Mouse (Mus musculus) thymus, adult 18-20 months (tissue): Measurements from ENCODE around the gene Sertad3.
A peak's percentile ranks its signal among the peaks of the same experiment; 100 is the strongest.

Experiments
- DNase-seq, 2 experiments: peaks; one replicate each; pipeline ENCODE4 v3.0.0; 2022; ENCODE audit warnings: mixed read lengths in 2 of 2

The Sertad3 gene

DNA sequence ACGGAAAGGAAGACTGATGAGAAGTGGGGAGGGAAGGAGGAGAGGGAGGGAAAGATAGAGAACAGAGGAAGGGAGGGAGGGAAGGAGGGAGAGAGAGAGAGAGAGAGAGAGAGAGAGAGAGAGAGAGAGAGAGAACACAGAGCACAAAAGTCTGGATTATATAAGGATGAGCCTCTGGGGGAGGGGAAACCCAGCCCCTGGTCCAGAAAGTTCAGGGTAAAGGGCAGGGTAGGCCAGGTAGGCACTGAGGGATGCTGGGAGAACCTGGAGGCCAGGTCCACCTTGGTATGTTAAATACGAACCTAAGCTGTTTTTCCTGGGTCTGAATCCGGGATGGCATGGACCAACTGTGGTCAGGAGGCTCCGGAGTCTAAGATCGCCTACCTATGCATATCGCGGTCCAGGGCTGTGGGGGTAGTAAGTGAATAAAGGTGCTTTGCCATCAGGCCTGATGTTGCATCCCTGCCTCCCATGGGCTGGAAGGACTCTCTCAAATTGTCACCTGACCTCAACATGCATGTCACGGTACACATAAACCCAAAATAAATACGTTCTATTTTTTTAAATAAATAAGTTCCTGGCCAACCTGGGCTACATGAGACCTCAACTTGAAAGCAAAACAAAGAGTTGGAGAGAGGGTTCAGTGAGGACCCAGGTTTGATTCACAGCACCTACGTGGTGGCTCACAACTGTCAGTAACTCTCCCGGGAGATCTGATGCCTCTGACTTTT, 2.0 kb upstream of the Sertad3 start:
- no peak for DNase-seq

DNA sequence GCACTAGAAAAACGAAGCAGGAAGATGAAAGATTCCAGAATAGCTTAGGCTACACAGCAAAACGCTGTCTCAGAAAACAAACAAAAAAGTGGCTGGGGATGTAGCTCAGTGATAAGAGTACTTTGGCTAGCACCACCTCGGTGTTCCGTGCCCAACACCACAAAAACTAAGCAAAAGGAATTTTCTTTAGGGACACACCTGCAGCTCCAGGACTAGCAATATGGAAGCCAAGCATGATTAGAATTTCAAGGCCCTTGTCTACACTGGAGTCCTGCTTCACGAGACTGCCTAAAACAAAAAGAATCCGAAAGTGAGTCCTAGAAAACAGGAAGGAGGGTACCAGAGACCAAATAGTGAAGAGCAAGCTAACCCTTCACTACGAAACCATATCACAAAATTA, 972 bp upstream of the Sertad3 start:
- DNase-seq: no peak

DNA sequence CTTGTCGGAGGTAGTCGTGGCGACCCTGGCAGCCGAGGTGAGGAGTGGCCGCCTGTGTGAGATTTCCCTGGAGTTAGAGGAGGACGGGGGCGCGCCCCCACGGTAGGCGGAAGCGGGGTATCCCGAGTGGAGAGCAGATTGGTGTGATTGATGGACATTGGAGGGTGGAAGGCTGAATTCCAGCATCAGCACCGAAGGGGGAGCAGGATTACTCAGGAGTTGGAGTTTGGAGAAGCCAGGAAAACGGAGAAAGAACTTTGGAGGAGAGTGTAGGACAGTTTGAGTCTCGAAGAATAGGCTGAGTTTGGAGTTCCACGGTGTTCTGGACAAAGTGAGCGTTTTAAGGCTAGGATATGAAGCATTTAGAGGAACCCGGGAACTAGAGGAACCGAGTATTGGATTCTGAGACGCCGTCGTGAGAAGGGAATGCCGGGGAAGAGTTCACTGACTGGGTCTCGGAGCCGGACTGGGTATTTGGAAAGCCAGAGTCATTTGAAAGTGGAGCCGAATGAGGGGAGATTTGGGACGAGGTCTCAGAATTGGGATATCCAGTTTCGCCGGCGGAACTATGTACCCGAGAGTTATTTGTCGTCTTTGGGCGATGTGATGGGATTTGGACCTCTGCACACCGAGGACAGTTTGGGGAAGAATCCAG, 394 bp downstream of the Sertad3 start:
- no peak for DNase-seq

DNA sequence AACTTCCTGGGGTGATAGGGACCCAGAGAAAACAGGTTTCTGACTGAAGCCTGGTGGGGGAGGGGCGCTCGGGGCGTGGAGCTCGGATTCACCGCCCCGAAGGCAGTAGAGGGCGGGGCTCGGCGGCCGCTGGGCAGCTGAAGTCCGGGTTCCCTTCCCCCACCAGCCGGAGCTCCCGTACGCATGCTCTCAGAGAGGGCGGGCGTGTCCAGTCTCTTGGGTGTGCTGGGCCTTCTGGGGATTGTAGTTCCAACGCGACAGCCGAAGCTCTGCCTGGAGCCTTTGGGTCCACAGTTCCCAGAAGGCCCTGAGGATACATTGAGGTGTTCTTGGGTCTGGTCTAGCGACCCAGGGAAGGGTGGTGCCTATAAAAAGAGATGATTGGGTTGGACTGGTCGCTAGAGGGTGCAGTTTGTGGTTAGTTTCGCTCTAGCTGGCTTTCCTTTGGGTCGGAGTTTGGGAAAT, 954 bp downstream of the Sertad3 start:
- DNase-seq: peak; percentile 92 to 94

DNA sequence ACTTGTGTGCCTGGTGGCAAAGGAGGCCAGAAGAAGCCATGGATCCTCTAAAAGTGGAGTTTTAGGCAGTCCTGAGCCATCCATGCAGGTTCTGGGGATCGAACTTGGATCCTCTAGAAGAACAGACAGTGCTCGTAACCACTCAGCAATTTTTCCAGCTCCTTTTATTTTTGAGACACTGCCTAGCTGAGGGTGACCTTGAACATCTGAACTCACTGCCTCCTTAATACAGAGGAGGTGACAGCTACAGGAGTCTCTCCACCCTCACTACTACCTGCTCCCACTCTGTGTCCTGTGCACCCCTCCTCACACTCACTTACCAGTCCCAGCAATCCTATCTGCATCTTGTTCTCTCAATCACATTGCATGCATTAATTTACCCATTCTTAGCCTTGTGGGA, 2.0 kb downstream of the Sertad3 start:
- DNase-seq: no peak

DNA sequence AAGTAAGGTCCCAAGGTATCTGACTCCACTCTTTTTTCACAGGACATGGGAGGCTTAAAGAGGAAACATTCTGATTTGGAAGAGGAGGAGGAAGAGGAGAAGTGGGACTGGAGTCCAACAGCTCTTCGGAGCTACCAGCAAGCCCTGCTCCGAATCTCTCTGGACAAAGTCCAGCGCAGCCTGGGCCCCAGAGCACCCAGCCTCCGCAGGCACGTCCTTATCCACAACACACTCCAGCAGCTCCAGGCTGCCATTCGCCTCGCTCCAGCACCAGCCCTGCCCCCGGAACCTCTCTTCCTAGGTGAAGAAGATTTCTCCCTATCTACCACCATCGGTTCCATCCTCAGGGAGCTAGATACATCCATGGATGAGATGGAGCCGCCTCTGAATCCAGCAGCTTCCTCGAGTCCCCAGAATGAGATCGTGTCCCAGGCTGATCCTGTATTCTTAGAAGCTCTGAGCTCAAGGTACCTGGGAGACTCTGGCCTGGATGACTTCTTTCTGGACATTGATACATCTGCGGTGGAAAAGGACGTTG, 2.6 kb downstream of the Sertad3 start:
- DNase-seq: no peak

DNA sequence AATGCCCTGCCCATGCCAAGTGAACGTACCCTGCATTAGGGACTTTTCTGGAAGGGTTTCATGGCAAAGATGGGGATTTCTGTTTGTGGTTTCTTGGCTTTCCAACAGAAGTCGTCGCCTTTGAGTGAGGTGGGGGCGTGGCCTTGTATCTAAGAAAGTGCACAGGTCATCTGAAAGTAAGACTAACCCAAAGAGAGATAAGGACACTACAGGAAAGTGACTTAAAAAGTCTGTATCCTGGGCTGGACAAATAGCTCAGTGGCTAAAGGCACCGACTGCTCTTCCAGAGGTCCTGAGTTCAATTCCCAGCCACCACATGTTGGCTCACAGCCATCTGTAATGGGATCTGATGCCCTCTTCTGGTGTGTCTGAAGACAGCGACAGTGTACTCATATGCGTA, 5.0 kb downstream of the Sertad3 start:
- no peak for DNase-seq

DNA sequence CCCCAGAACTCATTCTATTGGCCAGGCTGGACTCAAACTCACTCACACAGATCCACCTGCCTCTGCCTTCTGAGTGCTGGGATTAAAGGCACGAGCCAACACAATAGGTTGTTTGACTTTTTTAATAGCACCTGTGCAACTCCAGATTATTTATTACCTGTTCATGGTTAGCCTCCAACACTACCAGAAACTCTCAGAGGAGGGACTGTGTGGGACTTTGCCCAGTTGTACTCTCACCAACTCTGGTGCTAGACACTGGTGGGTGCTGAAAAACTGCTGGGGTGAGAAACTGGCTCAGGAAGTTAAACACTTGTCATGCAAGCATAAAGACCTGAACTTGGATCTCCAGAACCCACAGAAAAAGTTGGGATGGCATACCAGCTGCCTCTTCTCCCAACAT, 6.2 kb downstream of the Sertad3 start:
- DNase-seq: no peak

DNA sequence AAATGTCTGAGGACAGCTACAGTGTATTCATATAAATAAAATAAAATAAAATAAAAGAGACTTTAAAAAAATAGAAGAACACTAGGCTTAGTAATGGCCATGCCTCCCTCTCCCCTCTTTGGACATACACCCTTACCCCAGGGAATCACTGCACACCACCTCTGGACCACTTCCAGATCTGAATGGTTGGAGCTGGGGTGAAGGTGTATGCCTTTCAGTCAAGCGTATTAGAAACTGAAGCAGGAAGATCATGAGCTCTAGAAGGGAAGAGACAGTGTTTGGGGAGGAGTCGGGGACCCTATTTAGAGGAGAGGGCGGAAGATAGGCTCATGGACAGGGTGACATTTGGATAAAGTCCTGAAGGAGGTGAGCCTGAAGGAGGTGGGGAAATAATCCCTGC, 6.9 kb downstream of the Sertad3 start:
- no peak for DNase-seq

DNA sequence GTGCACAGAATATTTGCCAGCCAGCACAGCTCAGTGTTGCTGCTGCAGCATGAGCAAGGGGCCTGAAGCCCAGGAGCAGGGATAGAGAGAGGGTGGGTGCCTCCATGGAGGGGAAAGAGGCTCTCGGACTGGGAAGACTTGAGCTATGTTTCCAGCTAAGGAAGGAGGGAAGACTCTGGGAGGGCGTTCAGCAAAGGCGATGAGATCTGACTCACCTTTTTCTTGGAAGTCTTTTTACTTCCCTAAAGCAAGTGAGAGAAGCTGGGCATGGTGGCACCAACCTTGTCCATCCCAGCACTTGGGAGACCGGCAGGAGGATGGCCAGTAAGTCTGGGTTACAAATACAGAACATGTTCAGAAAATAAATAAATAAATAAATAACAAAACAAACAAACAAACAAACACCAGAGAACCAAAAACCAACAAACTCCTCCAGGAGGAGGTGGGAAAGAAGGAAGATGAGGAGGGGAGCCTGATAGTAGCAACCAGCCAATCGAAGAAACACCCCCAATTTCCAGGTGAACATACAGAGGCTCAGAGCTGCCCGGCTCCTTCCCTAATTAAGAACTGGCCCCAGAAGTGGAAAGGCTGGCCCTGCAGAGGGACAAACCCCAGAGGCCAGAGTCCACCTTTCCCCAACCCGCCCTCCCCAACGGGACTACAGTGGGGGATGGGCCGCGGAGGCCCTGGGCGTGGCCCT, 7.5 kb downstream of the Sertad3 start:
- DNase-seq: no peak

DNA sequence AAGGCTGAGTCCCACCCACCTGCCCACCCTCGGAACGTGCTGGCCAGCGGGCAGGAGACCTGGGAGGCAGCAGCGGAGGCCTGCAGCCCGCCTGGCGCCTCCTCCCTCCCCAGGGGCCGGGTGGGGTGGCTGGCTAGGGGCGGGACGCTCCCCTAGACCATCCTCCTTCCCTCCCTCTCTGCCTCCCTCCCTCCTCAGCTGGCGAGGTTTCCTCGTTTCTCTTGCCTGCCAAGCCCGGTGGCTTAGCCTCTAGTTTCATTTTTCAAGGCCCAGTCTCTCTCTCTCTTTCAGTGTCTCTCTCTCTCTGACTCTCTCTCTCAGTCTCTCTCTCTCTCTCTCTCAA, 8.0 kb downstream of the Sertad3 start:
- peak; percentile 70 to 72 for DNase-seq

DNA sequence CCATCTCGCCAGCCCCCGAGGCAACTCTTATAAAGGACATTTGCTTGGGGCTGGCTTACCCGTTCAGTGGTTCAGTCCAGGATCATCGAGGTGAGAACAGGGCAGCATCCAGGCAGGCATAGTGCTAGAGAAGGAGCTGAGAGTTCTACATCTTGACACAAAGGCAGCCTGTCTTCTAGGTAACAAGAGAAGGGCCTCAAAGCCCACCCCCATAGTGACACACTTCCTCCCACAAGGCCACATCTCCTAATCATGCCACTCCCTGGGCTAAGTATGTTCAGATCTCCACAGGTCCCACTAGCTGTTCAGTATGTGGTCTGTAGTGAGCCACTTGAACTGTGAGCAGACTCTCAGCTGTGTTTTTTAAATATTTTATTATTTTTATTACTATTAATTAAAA, 10.3 kb downstream of the Sertad3 start:
- no peak for DNase-seq

DNA sequence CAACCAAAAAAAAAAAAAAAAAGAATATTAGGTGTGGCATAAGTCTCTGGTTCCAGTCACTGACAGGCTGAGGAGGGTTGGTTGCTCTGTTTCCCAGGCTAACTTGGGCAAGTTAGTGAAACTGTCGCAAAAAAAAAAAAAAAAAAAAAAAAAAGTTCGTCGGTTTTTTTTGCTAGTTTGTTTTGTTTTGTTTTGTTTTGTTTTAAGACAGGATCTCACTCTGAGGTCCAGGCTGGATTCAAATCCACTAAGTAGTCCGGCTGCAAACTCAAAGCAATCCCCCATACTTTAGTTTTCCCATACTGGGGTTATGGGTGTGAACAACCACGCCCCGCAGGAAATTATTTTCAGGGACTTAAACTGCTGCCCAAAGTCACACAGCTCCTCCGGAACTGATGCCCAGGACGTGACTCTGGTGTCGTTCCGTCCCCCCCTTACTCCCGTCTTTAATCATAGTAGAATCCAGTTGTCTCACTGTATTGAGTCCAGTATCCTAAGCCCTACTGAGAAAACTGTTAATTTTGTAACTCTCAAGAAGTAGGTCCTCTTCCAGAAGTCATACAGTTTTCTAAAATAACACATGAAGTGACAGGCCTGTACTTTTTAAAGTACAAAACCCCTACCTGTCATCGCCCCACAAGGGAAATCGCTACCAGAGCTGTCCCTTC, 12.7 kb downstream of the Sertad3 start:
- peak in 1 of 2 experiments; percentile 54 for DNase-seq

DNA sequence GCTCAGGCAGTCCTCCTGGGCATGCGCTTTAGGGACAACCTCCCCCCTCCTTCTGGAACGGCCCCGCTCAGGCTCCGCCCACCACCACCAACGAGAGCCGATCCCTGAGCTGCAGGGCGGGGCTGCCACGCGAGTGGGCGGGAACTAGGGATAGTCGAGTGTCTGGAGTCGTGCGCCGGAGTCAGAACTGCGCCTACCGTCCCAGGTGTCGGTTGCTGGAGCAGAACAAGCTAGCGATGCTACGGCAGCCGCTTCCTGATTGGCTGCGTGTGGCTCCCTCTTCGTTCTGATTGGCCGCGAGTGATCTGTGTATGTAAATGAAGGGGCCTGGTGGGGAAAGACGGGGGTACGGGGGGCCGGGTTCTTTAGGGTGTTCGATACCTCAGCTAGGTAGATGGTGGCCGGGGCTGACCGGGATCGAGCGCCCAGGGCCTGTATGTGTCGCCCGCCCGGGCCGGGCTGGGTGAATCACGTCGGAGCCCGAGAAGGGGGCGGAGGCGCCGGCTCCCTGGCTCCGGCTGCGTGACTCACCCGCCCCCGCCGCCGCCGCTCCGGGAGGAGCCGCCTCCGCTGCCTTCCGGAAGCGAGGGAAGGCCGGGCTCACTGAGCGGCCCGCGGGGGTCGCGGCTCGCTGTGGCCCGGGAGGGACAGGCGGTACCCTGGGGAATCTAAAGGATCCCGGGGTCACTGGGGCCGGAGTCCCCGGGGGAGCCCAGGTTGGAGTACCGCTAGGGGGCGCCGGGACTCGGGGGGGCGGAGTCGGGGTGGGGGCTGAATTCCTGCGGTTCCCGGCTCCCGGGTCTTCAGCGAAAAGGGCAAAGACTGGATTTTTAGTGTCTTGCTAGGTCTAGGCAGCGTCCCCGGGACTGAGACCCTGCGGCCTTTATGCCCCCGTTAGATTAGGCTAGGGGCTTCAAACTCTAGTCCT, 13.5 kb downstream of the Sertad3 start, which contains the start of gene Sertad1:
TSS of gene Sertad1 (plus strand) at position 141 of the 928 bp plus-strand sequence.
- DNase-seq: peak; percentile 100

DNA sequence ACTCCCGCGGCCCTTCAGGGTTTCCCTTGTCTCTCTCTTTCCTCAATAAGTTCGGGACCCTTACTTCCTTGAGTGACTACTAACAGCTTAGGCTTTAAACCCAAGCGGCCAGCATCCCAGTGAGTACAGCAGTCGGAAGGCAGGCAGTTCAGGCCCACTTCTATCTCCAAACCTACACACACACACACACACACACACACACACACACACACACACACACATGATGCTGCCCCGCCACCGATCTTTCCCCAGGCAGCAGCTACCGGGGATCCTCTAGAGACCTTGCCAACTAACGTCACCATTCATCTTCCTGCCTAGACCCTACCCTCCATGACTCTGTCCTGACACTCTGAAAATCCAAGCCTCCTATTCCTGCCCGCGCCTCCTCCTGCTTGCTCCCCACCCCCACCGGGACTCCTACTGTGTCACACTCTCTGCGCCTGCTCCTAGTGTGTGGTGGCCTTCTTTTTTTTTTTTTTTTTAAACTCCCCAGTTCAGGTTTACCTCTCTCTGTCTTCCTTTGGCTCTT, 14.2 kb downstream of the Sertad3 start:
- DNase-seq: peak in 1 of 2 experiments; percentile 44

DNA sequence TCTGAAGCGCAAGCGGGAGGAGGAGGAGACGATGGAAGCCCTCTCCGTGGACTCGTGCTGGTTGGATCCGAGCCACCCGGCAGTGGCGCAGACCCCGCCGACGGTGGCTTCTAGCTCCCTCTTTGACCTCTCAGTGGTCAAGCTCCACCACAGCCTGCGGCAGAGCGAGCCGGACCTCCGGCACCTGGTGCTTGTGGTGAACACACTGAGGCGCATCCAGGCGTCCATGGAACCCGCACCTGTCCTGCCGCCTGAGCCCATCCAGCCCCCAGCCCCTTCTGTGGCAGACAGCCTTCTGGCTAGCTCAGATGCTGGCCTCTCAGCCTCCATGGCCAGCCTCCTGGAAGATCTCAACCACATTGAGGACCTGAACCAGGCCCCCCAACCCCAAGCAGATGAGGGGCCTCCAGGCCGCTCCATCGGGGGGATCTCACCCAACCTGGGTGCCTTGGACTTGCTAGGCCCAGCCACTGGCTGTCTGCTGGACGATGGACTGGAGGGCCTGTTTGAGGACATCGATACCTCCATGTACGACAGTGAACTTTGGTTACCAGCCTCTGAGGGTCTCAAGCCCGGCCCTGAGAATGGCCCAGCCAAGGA, 15.8 kb downstream of the Sertad3 start:
- peak in 1 of 2 experiments; percentile 18 for DNase-seq

DNA sequence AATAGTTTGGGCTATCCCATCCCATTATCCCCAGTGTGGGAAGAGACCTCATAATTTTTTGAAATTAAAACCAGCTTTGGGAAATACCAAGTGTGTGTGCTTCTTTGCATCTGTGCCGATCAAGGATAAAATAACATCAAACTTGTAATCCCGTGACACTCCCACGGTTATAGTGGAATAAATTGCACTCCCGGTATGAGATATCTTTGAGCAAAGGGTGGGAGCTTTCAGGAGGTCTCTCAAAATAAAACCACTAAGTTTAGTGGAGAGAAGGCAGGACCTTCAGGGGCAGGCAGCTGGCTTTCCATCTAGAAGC, 16.6 kb downstream of the Sertad3 start:
- no peak for DNase-seq

DNA sequence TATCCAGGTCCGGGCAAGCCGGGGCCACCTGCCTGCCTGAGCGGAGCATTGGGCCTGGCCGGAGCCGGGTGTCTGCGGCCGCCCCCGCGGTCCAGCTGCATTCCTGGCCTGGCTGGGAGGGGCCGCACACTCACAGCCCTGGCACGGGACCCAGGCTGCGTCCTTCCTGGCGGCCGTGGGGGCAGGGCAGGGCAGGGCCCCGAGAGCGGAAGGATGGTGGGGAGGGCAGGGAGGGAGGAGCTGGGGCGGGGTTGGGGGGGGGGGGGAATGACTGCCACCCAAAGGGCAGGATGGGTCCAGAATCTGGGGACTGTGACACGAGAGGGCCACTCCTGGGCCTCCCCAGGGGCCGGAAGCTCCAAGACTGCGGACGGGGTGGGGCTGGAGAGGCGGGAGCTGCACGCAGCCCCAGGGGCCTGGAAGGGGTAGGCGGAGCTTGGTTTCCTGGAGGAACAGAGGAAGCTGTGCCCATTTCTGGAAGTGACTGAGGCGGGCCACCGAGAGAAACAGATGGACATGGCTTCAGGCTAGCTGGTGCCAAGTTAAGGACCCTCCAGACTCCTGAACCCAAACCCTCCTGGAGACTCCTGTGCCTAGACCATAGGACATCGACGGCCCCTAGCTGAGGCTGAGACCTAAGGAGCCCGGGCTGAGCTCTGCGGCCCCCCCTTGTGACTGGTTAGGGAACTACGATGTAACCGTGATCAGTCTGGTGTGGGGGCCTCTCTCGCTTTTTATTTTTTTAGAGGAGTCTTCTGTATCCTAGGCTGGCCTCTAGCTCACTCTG, 17.2 kb downstream of the Sertad3 start:
- DNase-seq: peak; percentile 72 to 82

DNA sequence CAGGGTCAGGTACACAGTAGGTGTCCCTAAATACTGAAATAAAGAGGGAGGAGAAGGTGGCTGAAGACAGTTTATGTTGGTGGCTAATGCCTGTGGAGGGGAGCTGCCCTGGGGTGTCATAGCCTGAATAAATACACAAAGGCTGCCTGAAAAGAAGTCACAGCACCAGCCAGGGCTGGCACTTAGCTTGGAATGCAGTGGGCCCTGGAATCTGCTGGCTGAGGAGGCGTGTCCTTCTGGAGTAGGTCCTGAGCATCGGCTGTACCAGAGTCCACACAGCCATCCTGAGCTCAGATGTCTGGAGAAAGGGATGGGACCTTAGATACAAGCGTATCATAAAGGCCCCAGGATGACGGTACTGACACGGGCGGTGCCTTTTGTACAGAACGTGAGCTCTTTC, 18.3 kb downstream of the Sertad3 start:
- no peak for DNase-seq

DNA sequence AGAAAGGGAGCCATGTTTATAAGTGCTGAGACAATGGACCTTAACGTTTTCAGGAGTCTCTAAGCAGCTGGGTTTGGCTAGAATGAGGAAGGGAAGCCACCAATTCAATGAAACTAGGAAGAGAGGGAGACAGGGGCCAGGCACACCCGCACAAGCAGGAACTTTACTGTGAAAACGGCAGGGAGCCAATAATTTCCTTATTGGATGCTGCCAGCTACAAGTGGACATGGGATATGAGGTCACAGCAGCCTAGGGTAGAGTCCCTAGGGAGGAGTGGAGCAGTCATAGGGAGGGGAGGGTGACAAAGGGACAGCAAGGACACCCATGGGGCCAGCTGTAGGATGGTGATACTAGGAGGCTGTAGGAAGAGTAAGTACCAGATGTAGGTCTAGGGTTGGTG, 19.5 kb downstream of the Sertad3 start:
- no peak for DNase-seq

DNA sequence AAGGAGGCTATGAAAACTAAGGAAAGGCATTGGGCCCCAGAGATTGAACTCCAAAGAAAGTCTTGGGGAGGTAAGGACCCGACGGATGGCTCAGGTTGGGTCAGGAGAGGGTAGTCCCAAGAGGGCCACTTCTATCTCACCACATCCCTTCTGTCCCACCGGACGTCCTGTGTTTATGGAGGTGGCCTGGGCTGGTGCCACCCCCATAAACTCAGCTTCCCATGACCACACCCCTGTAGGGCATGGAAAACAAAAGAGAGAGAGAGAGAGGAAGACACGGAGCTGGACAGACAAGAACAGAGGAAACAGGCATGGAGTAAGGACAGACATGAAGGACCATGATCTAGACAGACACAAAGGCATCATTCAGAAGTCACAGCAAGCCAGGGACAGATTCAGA, 19.9 kb downstream of the Sertad3 start:
- DNase-seq: no peak
